Mouse (Mus musculus) layer of hippocampus, adult 18-20 months (tissue): Measurements from ENCODE around the gene Rad51b. TPM values are rescaled to one million over a fixed set of nuclear protein-coding genes. Genes with fewer than 3 reads are reported as not detected.
A peak's percentile ranks its signal among the peaks of the same experiment; 100 is the strongest.

ENCODE experiments used
- DNase-seq, 2 experiments: peaks; one replicate each; pipeline ENCODE4 v3.0.0; 2022; ENCODE audit warnings: low spot score in 2 of 2
- total RNA-seq, 2 experiments: library from RNA; stranded (reverse); gene quantifications; 2 replicates each; pipeline ENCODE4 v1.2.3; 2021

The Rad51b gene
- total RNA-seq, 2 experiments from 2014 or later: 0.17 TPM; not detected in 1

DNA sequence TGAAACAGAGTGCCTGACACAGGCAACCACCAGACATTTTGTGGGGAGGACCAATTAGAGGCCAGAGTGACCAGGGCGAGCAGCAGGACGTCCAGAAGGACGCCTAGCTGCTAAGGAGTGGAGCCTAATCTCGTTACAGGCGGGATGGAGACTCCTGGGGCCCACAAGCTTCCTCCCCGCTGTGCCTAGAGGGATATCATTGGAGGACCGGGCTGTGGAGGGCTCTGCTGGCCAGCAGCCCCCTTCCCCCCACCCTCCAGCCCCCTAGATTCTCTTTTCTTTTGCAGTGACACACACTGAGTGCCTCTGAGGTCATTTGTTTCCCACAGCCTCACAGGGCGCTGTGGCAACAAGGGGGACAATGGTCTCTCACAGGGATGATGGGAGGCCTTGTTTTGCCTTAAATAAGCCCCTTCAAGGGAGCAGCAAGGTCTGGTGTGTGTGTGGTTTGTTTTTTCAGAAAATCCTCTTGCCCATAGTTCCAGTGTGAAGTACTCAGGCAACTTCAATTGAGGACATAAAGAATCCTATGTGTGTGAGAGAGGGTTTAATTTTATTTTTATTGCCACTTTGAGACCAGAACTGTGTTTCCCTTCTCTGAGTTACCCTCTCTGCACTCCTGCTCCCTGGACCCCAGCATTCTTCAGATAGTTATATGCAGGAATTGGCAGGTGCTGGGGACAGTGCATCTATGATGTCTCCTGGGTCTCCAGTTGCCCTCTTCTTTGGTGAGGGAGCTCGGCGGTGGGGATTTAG, 422.2 kb downstream of the Rad51b start:
- DNase-seq: no peak

DNA sequence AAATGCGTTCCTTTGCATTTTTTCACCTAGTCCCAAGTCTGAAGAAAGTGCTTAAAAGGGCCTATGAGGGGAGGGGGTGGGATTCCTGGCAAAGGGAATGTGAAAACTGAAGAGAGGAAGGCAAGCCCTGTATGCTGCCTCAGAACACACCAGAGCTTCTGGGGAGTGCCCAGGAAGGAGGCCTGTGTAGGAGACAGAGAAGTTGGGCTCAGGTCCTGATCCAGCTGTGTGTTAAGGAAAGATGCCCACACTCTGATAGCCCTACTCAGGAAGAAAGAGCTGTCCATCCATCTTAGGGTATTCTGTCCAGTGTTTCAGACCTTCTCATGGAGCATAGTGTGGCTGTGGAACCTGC, 422.7 kb downstream of the Rad51b start:
- DNase-seq: no peak

DNA sequence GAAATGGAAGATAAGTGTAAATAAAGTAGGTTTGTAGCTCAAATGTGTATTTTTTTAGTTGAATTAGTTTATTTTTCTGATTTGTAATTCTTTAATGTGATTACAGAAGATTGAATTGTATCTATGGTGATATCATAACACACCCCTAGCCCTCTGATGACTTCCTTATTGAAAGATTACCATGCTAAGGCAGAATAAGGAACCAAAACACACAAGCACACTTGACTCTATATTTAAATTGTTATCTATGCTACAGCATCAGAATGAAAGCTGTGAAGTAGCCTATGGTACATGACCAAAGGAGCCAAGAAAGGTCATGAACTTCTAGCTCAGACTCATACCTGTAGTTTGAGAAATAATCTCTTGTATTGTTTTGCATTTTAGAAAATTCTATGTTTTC, 427.8 kb downstream of the Rad51b start:
- no peak for DNase-seq

DNA sequence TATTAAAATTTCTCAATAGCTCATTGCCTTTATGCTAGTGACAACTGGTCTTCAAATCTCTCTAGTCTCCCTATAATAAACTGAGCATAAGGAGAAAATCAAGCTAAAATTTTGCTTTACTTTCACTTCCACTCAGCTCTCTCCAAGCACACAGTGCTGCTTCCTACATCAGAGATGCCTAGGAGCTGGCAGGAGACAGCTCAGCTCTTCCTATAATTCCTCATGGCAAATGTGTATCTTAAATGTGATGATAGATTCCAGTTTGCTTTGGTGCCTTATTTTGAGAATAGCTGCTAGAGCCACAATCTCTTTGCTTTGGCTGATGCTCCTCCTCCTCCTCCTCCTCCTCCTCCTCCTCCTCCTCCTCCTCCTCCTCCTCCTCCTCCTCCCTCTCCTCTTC, 428.6 kb downstream of the Rad51b start:
- DNase-seq: no peak

DNA sequence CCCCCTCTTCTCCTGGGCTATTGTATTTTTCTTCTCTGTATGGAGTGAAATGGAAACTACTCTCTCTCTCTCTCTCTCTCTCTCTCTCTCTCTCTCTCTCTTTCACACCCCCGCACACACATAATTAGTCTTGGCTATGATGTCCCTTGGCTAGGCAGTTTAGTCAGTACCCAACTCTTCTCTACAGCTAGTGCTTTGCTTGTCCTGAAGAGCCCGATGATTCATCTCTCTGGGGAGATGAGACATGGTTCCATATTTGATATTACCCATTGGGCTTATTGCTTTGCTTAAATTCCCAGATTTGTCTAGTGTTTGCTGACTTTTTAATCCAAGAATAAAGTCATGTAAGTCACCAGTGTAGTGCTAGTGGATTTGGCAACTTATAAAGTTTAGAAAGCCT, 429.0 kb downstream of the Rad51b start:
- no peak for DNase-seq

DNA sequence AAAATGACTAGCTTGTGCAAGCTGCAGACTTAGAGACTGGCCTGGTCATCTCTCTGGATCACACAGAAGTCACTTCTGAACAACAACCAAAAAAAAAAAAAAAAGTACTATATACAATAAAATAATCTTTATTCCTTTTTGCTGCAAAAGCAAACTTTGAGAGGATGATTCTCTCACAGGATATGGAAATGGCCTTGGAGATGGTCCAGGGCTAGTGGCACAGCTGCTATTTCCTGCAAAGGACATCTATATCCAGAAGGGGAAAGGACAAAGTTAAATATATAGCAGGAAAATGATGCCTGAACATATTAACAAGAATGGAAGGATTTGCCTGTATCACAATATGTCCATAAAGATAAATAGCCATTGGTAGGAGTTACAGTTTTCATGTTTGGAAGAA, 429.9 kb downstream of the Rad51b start:
- no peak for DNase-seq

DNA sequence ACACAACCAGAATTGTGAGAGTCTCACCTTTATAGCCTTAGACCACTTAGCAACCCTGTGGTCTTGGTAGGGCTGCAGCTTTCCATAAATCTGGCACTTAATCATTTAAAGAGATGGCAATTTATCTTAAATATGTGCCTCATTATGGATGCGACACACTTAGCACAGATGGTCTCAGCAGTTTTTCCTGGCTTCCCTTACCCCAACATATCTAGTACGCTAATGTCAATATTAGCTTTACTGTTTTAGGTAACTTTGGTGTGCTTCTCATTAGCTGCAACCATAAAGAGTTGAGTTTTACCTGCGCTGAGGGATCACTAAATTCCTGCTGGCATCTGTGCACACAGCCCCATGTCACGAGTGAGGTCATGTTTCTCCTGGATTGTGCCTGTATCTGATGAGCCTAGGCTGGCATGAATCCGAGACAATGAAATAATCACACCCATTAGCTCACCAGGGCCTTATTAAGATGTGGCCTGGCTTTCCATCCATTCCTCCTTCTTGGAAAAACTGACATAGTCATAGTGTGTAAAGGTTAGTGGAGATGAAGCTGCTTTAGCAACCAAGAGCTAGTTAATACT, 432.9 kb downstream of the Rad51b start:
- no peak for DNase-seq

DNA sequence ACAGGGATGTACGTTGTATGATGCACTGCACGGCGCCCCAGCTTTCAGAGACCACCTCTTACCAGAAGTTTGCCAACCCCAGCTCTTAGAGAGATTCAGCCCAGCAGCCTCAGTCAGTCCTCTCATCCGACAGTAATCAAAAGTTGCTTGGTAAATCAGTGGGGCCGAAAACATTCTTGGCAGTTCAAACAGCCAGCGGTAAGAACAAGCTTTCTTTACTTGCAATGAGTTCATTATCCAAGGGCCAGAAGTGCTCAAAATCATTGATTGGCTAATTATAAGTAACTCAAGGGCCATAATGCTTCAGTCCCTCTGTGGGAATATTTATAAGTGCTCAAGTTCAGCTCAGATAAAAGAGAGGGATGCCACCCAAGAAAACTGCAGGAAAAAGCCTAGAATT, 434.8 kb downstream of the Rad51b start:
- no peak for DNase-seq

DNA sequence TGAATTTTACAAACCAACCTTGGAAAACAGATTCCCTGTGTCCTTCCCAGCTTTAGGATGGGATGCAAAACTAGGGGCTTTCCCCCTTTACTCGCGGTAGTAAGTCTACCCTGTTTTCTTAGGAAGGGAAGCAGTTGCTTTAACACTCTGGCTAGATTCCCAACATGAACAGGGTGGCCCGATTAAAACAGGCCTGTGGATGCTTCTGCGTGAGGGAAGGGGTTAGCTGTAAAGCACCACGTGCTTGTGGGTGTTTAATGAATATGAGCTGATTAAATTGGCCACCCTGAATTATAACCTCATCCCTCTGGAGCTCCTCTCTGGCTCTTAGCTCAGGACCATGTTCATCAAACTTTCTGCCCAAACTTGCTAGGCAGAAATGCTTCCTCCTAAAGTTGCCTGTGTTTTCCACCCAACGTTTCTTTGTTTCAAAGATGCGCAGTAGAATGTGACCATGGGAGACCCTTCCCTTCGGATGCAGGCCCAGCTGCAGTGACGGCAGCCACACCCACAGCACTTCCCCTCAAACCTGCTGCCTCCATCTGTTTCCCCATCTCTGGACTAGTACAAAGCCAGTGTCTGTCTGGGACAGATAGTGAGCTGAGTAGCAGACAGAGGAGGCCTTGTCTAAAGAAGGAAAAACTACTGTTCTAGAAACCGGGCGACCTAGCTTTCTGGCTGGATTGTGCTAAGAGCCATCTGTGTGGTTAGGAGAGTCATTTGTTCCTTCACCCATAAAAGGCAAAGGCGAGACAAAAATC, 435.5 kb downstream of the Rad51b start:
- DNase-seq: peak in 1 of 2 experiments; percentile 27

DNA sequence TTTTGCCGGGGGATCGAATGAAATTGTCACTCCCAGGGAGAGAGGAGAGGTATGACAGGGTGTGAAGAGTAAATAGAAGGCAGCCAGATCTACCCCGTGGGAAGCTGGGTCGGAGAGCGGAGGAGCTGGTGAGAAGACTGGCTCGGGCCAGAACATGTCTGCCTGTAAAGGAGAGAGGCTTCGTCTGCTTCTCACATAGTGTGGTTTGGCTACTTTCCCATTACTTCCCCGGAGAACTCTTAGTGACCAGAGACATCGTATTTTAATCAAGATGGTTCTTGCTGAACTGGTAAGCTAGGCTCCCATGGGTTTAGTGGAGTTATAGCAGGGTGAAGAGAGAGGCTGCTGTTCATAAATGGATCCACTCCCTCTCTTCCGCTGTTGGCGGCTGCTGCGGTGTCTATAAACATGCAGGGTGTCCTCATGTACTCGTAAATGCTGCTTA, 438.3 kb downstream of the Rad51b start:
- no peak for DNase-seq

DNA sequence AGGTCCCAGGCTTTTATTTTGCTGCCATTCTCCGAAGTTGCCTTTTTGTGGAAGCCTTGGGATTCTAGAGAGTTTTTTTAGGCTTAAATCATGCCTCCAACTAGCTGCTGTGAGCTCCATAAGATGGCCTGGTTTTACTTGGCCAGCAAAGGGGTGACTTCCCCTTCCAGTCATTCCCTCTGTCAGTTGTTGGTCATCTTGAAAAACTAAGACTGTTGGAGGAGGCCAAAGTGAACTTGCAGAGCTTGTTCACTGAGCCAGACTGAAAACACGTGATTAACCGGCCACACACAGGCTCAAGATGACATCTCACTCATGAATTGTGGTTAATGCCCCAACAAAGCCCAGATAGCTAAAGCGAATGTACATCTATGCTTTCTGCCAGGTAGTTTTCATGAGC, 438.8 kb downstream of the Rad51b start:
- no peak for DNase-seq

DNA sequence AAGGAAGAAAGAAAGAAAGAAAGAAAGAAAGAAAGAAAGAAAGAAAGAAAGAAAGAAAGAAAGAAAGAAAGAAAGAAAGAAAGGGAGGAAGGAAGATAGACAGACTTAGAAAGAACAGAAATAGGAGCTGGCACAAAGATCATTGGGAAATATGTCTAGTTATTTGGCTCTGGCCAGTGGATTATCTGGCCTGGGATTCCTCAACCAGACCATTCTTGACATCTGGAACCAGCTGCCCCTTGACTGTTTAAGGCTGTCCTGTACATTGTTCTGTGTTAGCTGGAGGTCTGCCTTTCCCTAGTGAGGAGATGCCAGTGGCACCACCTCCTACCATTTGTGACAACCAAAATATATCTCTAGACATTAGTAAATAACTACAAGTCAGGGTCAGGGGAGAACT, 441.6 kb downstream of the Rad51b start:
- DNase-seq: no peak

DNA sequence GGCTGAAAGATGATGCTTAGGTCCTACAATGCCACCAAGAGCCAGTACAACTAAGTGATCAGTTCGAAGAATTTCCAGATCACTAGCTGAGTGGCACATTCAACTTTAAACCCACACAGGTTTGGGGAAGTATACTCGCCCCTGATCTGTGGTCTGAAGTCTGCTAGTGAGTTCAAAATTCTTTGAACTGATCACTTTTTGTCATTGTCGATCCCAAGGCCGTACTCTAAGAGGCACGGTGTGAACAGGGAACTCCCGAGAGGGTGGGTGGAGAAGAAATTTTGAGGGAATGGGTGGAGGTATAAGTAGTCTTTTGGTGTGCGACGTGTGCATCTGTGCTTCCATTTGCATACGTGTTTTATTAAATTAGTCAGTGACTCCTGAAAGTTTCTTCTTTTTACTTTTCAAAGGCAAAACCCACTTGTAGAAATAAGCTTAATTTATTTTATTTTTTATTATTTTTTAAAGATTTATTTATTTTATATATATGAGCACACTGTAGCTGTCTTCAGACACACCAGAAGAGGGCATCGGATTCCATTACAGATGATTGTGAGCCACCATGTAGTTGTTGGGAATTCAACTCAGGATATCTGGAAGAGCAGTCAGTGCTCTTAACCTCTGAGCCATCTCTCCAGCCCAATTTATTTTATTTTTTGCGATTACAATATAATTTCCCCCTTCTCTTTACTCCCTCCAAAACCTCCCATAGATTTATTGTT, 443.0 kb downstream of the Rad51b start:
- no peak for DNase-seq

DNA sequence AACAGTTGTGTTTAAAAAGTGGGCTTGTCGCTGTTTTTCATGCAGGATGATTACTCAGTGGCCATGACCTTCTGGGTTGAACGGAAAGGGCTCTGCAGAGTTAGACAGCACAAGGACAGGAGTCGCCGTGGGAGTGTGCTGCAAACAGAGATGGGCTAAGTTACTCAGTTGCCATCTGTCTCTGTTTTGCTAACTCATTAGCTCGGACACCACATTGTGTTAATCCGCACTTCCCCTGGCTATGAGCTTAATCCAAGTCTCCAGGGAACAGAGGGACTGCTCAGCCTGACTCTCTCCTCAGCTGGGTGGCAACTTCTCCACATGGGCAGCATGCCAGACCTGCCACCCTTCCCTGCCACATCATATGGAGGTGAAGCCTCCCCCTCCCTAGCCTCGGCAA, 445.1 kb downstream of the Rad51b start:
- no peak for DNase-seq

DNA sequence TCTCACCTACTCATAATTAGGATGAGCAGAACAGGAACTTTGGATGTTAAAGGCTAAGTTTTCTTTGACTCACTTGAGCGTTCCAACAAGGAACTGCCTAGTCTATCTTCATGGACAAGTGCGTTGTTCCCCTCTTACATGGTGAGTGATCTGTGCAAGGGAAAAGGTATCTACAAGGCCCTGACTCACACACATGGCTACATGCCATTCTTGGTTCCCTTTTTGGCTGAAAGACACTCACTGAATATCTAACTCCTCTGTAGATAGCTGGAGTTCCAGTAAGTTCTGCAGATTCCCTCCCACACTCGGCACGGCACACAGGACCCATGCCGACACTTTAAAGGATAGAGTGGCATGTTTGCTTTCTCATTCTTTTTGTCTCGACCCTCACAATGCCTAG, 447.0 kb downstream of the Rad51b start:
- no peak for DNase-seq

DNA sequence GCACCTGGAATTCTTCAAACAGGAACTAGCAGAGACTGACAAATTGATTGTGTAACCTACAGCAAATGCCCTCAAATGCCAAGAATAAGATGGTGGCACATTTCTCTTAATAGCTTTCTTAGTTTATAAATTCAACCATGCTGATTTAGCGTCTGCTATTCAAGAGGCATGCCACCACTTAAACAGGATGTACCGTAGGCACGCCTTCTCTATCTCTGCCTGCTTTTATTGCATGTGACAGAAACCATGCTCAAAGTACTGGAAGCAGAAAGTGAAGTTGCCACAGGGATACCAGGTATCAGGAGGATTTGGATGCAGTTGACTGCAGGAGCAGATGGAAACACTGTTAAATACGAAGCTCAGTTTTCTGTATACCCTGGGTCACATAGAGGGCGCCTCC, 448.1 kb downstream of the Rad51b start:
- no peak for DNase-seq

DNA sequence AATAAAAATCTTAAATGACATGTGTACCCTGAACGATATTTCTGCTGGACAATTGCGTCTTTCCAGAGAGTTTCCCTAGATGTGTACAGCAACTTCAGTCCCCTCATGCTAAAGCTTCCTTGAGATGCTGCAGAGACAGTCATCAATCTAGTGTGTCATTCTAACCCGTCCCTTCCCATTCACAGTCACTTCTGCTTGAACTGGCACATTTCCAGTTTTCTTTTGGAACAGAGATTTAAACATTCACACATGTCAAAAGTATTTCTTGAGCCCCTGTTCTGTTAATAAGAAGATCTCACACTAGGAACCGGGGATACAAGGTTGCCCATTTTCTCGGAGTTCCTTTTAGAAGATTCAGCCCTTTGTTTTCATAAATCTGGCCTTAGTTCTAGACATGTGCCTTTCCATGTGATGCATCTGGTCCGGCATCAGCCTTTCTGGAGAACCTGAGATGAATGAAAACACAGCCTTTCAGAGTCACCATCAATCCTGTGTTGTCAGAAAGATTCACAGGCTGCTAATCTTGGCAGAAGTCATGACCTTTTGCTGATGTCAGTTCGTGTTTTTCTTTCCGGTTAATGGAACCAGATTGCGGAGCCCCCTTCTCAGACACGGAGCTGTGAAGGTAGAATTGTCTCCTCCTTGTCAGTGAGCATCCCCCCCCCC, 448.9 kb downstream of the Rad51b start:
- DNase-seq: no peak

DNA sequence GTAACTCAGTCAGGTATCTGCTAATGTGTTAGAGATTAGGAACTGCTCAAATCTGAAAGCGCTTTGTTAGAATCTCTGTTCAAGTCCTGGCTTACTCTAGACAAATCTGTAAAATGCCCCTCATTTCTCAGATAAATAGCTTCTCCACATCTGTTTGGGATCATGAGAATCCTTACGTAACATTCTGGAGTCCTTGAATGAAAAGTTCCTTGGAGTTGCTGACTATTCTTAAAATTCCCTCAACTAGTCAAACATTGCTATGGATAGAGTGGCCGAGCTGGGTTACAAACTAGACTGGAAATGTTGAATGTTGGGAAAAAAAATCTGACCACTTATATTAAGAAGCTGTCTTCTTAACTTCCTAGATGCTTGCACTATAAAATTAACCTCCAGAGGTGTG, 450.5 kb downstream of the Rad51b start:
- no peak for DNase-seq

DNA sequence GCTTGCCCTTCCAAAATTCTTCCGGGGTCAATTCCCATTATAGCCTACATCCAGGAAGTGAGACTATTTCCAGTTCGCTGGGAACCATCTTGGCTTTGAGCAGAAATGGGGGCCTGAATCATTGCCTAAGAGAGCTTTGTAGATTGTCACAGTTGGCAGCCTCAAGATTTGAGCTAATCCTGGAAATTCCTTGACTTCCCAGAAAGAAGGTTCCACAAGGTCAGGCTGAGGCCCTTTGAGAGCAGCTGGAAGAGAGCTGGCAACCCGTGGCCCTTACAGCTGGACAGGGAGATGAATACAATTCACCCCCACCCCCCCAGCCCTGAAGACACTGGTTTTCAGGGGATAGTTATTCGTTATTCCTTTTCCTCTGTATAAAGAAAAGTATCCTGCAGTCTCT, 451.8 kb downstream of the Rad51b start:
- DNase-seq: no peak

DNA sequence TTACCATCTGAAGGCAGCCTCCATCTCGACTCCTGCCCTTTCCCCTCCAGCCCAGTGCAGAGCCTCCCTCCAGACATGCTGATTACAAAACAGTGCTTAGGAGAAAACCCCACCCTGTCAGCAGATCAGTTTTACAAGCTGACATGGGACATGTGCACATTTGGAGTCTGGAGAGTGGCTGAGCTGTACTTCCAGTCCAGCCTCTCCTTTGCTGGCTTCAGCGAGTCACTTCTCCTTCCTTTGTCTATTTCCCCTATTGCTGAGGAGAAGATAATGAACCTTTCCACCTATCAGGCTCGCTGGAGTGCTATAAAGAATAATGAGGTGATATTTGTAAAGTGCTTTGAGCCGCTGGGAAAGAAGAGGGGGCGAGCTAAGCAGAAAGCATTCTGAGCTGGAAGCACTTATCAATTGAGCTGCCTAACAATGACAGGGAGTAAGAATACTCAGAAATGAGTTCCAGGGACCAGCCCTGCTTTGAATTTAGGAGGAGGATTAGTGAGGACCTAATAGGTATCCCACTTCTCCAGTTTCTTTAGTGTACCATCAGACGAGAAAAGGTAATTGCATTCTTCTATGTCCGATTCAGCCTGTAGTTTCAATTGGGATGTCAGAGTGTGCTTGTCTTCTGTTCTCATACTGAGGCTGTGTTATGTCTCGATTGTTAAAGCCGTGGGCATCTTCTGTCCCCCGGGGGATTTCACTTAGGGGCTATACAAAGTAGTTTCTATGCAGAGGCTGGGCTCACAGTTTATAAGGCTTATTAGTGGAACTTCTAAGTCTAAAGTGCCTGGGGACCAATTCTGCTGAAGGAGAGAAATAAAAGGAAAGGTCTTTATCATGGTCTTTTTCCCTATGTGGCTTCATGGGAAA, 453.4 kb downstream of the Rad51b start:
- no peak for DNase-seq
